Mouse (Mus musculus) intestine, embryonic 14.5 days (tissue): Measurements from ENCODE around the gene Crisp1. TPM values are rescaled to one million over a fixed set of nuclear protein-coding genes. Genes with fewer than 3 reads are reported as not detected.

Experiments
- ATAC-seq: fragments of 200-750 bp; cut with Nextera tagmentation; replicated peaks from 2 replicates; pipeline ENCODE4 v1.8.0; 2017; ENCODE audit warnings: low read depth, moderate number of reproducible peaks, moderate TSS enrichment, moderate library complexity; ENCODE audit not compliant: low FRiP score, low TSS enrichment
- DNase-seq: peaks from one replicate; pipeline ENCODE4 v3.0.0-alpha.2; 2018; ENCODE audit warnings: low spot score
- H3K27ac ChIP-seq: fragments of 300-500 bp; sonication (generic); 2 replicates; pipeline ENCODE4 v1.5.1; 2014; ENCODE audit warnings: low read depth, mild to moderate bottlenecking, control low read depth
- H3K27me3 ChIP-seq: fragments of 300-500 bp; sonication (generic); replicated peaks from 2 replicates; pipeline ENCODE4 v1.6.1; 2014; ENCODE audit warnings: low read length, control low read depth; ENCODE audit not compliant: control insufficient read depth, insufficient read depth
- H3K36me3 ChIP-seq: fragments of 300-500 bp; sonication (generic); 2 replicates; pipeline ENCODE4 v1.6.1; 2014; ENCODE audit warnings: low read length, control low read depth; ENCODE audit not compliant: control insufficient read depth, insufficient read depth
- H3K4me1 ChIP-seq: fragments of 300-500 bp; sonication (generic); replicated peaks from 2 replicates; pipeline ENCODE4 v1.6.1; 2014; ENCODE audit warnings: low read length, control low read depth, mixed read lengths; ENCODE audit not compliant: control insufficient read depth, insufficient read depth
- H3K4me2 ChIP-seq: fragments of 300-500 bp; sonication (generic); 2 replicates; pipeline ENCODE4 v1.6.1; 2014; ENCODE audit warnings: low read length
- H3K4me3 ChIP-seq: fragments of 300-500 bp; sonication (generic); 2 replicates; pipeline ENCODE4 v1.5.1; 2014; ENCODE audit warnings: low read depth, low read length, control low read depth, mixed read lengths
- H3K9ac ChIP-seq: fragments of 300-500 bp; sonication (generic); 2 replicates; pipeline ENCODE4 v1.6.1; 2014; ENCODE audit warnings: mild to moderate bottlenecking, low read length
- H3K9me3 ChIP-seq: fragments of 300-500 bp; sonication (generic); 2 replicates; pipeline ENCODE4 v1.6.1; 2016; ENCODE audit warnings: low read length, control low read depth; ENCODE audit not compliant: control insufficient read depth
- WGBS: fragments of 180-500 bp; shearing (Covaris S2); extraction: QIAGEN DNeasy Blood & Tissue Kit; methylation state at CpG from one replicate; pipeline ENCODE4 v1.1.7; 2014; 5-methylcytosine and 5-hydroxymethylcytosine counted together
- polyA plus RNA-seq: library from polyadenylated mRNA; unstranded; fragments of >200 nt; fragmentation: Nextera tagmentation; extraction: Ambion mirVana; gene quantifications from 2 replicates; pipeline ENCODE4 v1.2.1, GENCODE M21; 2014

Crisp1 gene
- polyA plus RNA-seq, result not detected in 2 replicates

- Histone ChIP-seq H3K9me3 (no peaks in the 10 kb centered on the region), H3K36me3 (no peaks in the 10 kb centered on the region), H3K4me2 (no peak within 1 kb of the TSS), H3K4me1 (no peaks in the 10 kb centered on the region), H3K4me3 (no peak within 1 kb of the TSS), H3K27ac (no peak within 1 kb of the TSS), H3K9ac (no peak within 1 kb of the TSS), H3K27me3 (no peaks in the 10 kb centered on the region)
- ATAC-seq (no peak), DNase-seq (no peak)
- 75% methylated on average over 2 of the region's 2 CpGs for WGBS
Measured at GRCm38 (mm10) chr17:40319062-40319461, at the start of gene Crisp1. Gene Crisp1 (minus strand): TSS chr17:40319207.

- ATAC-seq (no peak), DNase-seq (no peak)
- Histone ChIP-seq H3K4me2 (no peak overlapping the region), H3K4me3 (no peak overlapping the region), H3K9ac (no peak overlapping the region), H3K27me3 (no peaks in the 10 kb centered on the region), H3K36me3 (no peaks in the 10 kb centered on the region), H3K27ac (no peak overlapping the region), H3K9me3 (no peaks in the 10 kb centered on the region), H3K4me1 (no peaks in the 10 kb centered on the region)
- WGBS, result 72% methylated on average over 3 of the region's 3 CpGs
Measured at GRCm38 (mm10) chr17:40342497-40343009, 23.5 kb upstream of the Crisp1 start.

- 73% methylated on average over 2 of the region's 2 CpGs for WGBS
Measured at GRCm38 (mm10) chr17:40285435-40285834, 33.6 kb downstream of the Crisp1 start.

GRCm38 (mm10) chr17:40275519-40275918, 43.5 kb downstream of the Crisp1 start:
- DNase-seq (no peak), ATAC-seq (no peak)
- no peaks in the 10 kb centered on the region for H3K9me3 ChIP-seq
- no peaks in the 10 kb centered on the region for H3K36me3 ChIP-seq
- no peak overlapping the region for H3K27ac ChIP-seq
- no peak overlapping the region for H3K4me2 ChIP-seq
- no peaks in the 10 kb centered on the region for H3K4me1 ChIP-seq
- 96% methylated on average over 1 of the region's 1 CpGs for WGBS
- no peak overlapping the region for H3K4me3 ChIP-seq
- no peaks in the 10 kb centered on the region for H3K27me3 ChIP-seq
- no peak overlapping the region for H3K9ac ChIP-seq

More at GRCm38 (mm10) chr17:40285435-40285834, 33.6 kb downstream of the Crisp1 start:
- Histone ChIP-seq H3K4me3 (no peak overlapping the region), H3K9ac (no peak overlapping the region), H3K4me1 (no peaks in the 10 kb centered on the region), H3K36me3 (no peaks in the 10 kb centered on the region), H3K27ac (no peak overlapping the region), H3K4me2 (no peak overlapping the region), H3K27me3 (no peaks in the 10 kb centered on the region), H3K9me3 (no peaks in the 10 kb centered on the region)
- no peak for ATAC-seq
- DNase-seq, result no peak

GRCm38 (mm10) chr17:40274906-40275470, 44.0 kb downstream of the Crisp1 start:
- Histone ChIP-seq H3K4me2 (no peak overlapping the region), H3K4me3 (no peak overlapping the region), H3K27ac (no peak overlapping the region), H3K27me3 (no peaks in the 10 kb centered on the region), H3K9me3 (no peaks in the 10 kb centered on the region), H3K4me1 (no peaks in the 10 kb centered on the region), H3K9ac (no peak overlapping the region), H3K36me3 (no peaks in the 10 kb centered on the region)
- WGBS, result 85% methylated on average over 1 of the region's 1 CpGs
- no peak for DNase-seq
- ATAC-seq, result no peak

- 79% methylated on average over 1 of the region's 1 CpGs for WGBS
- no peak overlapping the region for H3K9ac ChIP-seq
- no peak overlapping the region for H3K4me2 ChIP-seq
- no peak for ATAC-seq
- no peaks in the 10 kb centered on the region for H3K4me1 ChIP-seq
- H3K9me3 ChIP-seq, result no peaks in the 10 kb centered on the region
- no peak overlapping the region for H3K4me3 ChIP-seq
- H3K27me3 ChIP-seq, result no peaks in the 10 kb centered on the region
- no peak overlapping the region for H3K27ac ChIP-seq
- DNase-seq, result no peak
- no peaks in the 10 kb centered on the region for H3K36me3 ChIP-seq
Measured at GRCm38 (mm10) chr17:40252487-40252886, 66.5 kb downstream of the Crisp1 start.

Other genes with a start within 250 kb of the Crisp1 start
- not detected in 2 replicates for gene AC192777.2, start 223.8 kb downstream of the Crisp1 start, polyA plus RNA-seq
- gene Pgk2, start 110.6 kb downstream of the Crisp1 start, polyA plus RNA-seq, result not detected in 2 replicates
- gene Crisp3, start 76.9 kb downstream of the Crisp1 start, polyA plus RNA-seq, result not detected in 2 replicates
- not detected in 2 replicates for gene Esp8, start 200.8 kb upstream of the Crisp1 start, polyA plus RNA-seq
- not detected in 2 replicates for gene Esp6, start 242.3 kb upstream of the Crisp1 start, polyA plus RNA-seq